Mouse (Mus musculus): ENCODE data around the gene Orai2. TPM values are rescaled to one million over a fixed set of nuclear protein-coding genes. Genes with fewer than 3 reads are reported as not detected.

The Orai2 gene
- polyA plus RNA-seq, 1 experiment from 2014 or later, result 1.3 TPM

DNA sequence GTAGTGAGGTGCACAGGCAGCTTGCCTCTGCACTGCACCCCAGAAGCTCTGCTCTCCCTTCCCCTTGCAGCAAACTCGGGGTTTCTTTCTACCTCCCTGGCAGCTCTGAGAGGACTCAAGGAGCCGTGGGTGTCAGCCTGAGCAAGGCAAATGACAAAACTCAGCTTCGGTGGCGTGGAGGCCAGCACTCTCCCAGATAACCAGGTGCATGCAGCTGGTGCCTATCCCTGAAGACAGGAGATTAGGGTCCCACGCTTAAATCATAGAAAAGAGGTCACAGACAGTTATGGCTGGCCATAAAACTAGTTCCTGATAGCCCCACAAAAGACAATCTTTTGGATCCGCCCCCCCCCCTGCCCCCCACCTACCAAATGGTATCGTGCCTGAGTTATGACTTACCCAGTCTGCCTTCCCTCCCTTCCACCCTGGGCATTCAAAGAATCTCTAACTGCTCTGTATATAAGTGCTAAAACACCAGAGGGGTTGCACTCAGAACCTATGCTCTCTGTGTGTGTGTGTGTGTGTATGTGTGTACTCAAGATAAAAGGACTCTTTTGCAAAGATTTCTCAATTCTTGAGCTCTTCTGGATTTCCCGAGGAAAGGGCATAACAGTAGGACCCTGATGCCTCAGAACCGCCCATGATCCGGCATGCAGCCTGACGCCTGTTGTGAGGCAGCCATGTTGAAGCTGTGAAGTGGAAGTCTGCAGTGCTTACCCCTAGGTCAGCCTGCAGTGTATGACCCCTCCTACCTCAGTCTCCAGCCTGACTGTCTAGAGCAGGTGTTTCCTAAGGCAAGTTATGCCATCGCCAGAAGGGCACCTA lies 25.7 kb downstream of the Orai2 start:
- WGBS, result 57% methylated on average over 12 of the region's 12 CpGs
- Histone ChIP-seq H3K4me3 (ENCODE audit: control insufficient read depth in 1 of 2, insufficient read depth in 1 of 2, low read depth in 1 of 2, low read length in 2 of 2) (no peak overlapping the region), H3K4me1 (ENCODE audit: control insufficient read depth in 2 of 2, insufficient read depth in 2 of 2, low read length in 2 of 2) (no peaks in the 10 kb centered on the region), H3K36me3 (ENCODE audit: control insufficient read depth, insufficient read depth, low read length) (peaks cover 25% of the 10 kb centered on the region), H3K9me3 (ENCODE audit: control insufficient read depth, low read length) (0 out of 2 replicates have a peak, but pooled peaks cover 9% of the 10 kb centered on the region), H3K9ac (ENCODE audit: low read length) (no peak overlapping the region), H3K27me3 (ENCODE audit: control insufficient read depth, insufficient read depth, low read length) (no peaks in the 10 kb centered on the region), H3K4me2 (ENCODE audit: low read length) (no peak overlapping the region), H3K27ac (replicated peaks in 1 of 2; ENCODE audit: control insufficient read depth in 1 of 2, insufficient read depth in 1 of 2, low read depth in 2 of 2, low read length in 2 of 2) (no peak overlapping the region)
- ATAC-seq (ENCODE audit: insufficient number of reproducible peaks, insufficient read depth, low FRiP score, low read depth), result no peak

DNA sequence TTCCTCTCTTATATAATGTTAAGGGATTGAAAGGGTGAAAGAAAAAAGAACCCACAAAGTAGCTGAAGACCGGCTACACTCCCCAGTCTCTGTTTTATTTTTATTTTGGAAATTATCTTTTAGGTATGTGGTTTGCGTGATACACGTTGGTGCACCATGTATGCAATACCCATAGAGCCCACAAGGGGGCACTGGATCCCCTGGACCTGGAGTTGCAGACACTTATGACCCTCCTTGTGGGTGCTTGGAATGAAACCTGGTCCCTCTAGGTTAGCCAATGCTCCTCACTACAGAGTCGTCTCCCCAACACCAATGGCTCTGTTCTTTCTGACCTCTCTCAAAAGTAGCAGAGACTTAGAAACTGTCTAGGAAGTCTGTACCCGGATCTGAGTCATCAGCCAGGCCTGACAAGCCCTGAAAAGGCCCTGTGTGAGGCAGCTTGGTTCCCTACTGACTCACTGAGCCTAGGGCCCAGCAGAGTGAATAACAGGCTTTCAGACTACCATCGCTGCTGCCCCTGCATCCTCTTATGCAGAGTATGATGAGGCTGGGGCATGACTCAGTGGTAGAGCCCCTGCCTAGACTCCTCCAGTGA lies 27.3 kb downstream of the Orai2 start:
- Histone ChIP-seq H3K36me3 (ENCODE audit: control insufficient read depth, insufficient read depth, low read length) (peaks cover 37% of the 10 kb centered on the region), H3K4me2 (ENCODE audit: low read length) (no peak overlapping the region), H3K4me1 (ENCODE audit: control insufficient read depth in 2 of 2, insufficient read depth in 2 of 2, low read length in 2 of 2) (no peaks in the 10 kb centered on the region), H3K27ac (replicated peaks in 1 of 2; ENCODE audit: control insufficient read depth in 1 of 2, insufficient read depth in 1 of 2, low read depth in 2 of 2, low read length in 2 of 2) (no peak overlapping the region), H3K4me3 (ENCODE audit: control insufficient read depth in 1 of 2, insufficient read depth in 1 of 2, low read depth in 1 of 2, low read length in 2 of 2) (no peak overlapping the region), H3K9ac (ENCODE audit: low read length) (no peak overlapping the region), H3K27me3 (ENCODE audit: control insufficient read depth, insufficient read depth, low read length) (no peaks in the 10 kb centered on the region), H3K9me3 (ENCODE audit: control insufficient read depth, low read length) (0 out of 2 replicates have a peak, but pooled peaks cover 9% of the 10 kb centered on the region)
- ATAC-seq (ENCODE audit: insufficient number of reproducible peaks, insufficient read depth, low FRiP score, low read depth), result no peak
- WGBS, result 83% methylated on average over 6 of the region's 6 CpGs

GRCm38 (mm10) chr5:136142746-136143145 lies 27.8 kb downstream of the Orai2 start:
- ATAC-seq (ENCODE audit: insufficient number of reproducible peaks, insufficient read depth, low FRiP score, low read depth), result no peak
- no peaks in the 10 kb centered on the region for H3K27me3 ChIP-seq (ENCODE audit: control insufficient read depth, insufficient read depth, low read length)
- H3K36me3 ChIP-seq (ENCODE audit: control insufficient read depth, insufficient read depth, low read length), result peaks cover 39% of the 10 kb centered on the region
- H3K4me3 ChIP-seq (ENCODE audit: control insufficient read depth in 1 of 2, insufficient read depth in 1 of 2, low read depth in 1 of 2, low read length in 2 of 2), result no peak overlapping the region
- H3K4me2 ChIP-seq (ENCODE audit: low read length), result no peak overlapping the region
- no peak overlapping the region for H3K9ac ChIP-seq (ENCODE audit: low read length)
- 0 out of 2 replicates have a peak, but pooled peaks cover 9% of the 10 kb centered on the region for H3K9me3 ChIP-seq (ENCODE audit: control insufficient read depth, low read length)
- 86% methylated on average over 5 of the region's 5 CpGs for WGBS
- no peaks in the 10 kb centered on the region for H3K4me1 ChIP-seq (ENCODE audit: control insufficient read depth in 2 of 2, insufficient read depth in 2 of 2, low read length in 2 of 2)
- no peak overlapping the region for H3K27ac ChIP-seq (replicated peaks in 1 of 2; ENCODE audit: control insufficient read depth in 1 of 2, insufficient read depth in 1 of 2, low read depth in 2 of 2, low read length in 2 of 2)

DNA sequence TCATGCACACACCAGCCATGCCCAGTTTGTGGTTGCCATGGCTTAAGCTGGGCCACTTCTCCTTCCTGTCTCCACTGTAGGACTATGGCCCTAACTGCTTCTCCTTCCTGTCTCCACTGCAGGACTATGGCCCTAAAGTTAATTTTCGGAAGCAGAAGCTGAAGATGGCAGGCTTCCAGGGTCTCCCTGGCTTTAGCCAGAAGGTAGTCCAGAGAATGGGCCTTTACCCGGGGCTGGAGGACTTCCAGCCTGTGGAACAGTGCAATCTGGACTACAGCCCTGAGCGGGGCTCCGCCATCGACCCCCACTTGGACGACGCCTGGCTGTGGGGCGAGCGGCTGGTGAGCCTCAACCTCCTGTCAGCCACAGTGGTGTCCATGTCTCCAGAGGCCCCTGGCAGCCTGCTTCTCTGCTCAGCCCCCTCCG lies 30.4 kb downstream of the Orai2 start:
- no peak for ATAC-seq (ENCODE audit: insufficient number of reproducible peaks, insufficient read depth, low FRiP score, low read depth)
- peaks cover 5 to 10% of the 10 kb centered on the region in 2 experiments for H3K4me1 ChIP-seq (ENCODE audit: control insufficient read depth in 2 of 2, insufficient read depth in 2 of 2, low read length in 2 of 2)
- 92% methylated on average over 10 of the region's 10 CpGs for WGBS

GRCm38 (mm10) chr5:136139393-136139792 lies 31.1 kb downstream of the Orai2 start:
- Histone ChIP-seq H3K4me2 (ENCODE audit: low read length) (no peak overlapping the region), H3K4me1 (ENCODE audit: control insufficient read depth in 2 of 2, insufficient read depth in 2 of 2, low read length in 2 of 2) (peaks cover 6 to 14% of the 10 kb centered on the region in 2 experiments), H3K36me3 (ENCODE audit: control insufficient read depth, insufficient read depth, low read length) (peaks cover 39% of the 10 kb centered on the region), H3K9me3 (ENCODE audit: control insufficient read depth, low read length) (0 out of 2 replicates have a peak, but pooled peaks cover 9% of the 10 kb centered on the region), H3K9ac (ENCODE audit: low read length) (no peak overlapping the region), H3K27me3 (ENCODE audit: control insufficient read depth, insufficient read depth, low read length) (no peaks in the 10 kb centered on the region), H3K4me3 (ENCODE audit: control insufficient read depth in 1 of 2, insufficient read depth in 1 of 2, low read depth in 1 of 2, low read length in 2 of 2) (no peak overlapping the region), H3K27ac (replicated peaks in 1 of 2; ENCODE audit: control insufficient read depth in 1 of 2, insufficient read depth in 1 of 2, low read depth in 2 of 2, low read length in 2 of 2) (no peak overlapping the region)
- WGBS, result 90% methylated on average over 13 of the region's 13 CpGs
- ATAC-seq (ENCODE audit: insufficient number of reproducible peaks, insufficient read depth, low FRiP score, low read depth), result no peak

More for the DNA sequence above, 30.4 kb downstream of the Orai2 start:
- Histone ChIP-seq H3K4me3 (ENCODE audit: control insufficient read depth in 1 of 2, insufficient read depth in 1 of 2, low read depth in 1 of 2, low read length in 2 of 2) (no peak overlapping the region), H3K4me2 (ENCODE audit: low read length) (no peak overlapping the region), H3K36me3 (ENCODE audit: control insufficient read depth, insufficient read depth, low read length) (peaks cover 39% of the 10 kb centered on the region), H3K9me3 (ENCODE audit: control insufficient read depth, low read length) (0 out of 2 replicates have a peak, but pooled peaks cover 9% of the 10 kb centered on the region), H3K27ac (replicated peaks in 1 of 2; ENCODE audit: control insufficient read depth in 1 of 2, insufficient read depth in 1 of 2, low read depth in 2 of 2, low read length in 2 of 2) (no peak overlapping the region), H3K27me3 (ENCODE audit: control insufficient read depth, insufficient read depth, low read length) (no peaks in the 10 kb centered on the region), H3K9ac (ENCODE audit: low read length) (no peak overlapping the region)

- peaks cover 46% of the 10 kb centered on the region for H3K36me3 ChIP-seq (ENCODE audit: control insufficient read depth, insufficient read depth, low read length)
- H3K27me3 ChIP-seq (ENCODE audit: control insufficient read depth, insufficient read depth, low read length), result no peaks in the 10 kb centered on the region
- H3K27ac ChIP-seq (replicated peaks in 1 of 2; ENCODE audit: control insufficient read depth in 1 of 2, insufficient read depth in 1 of 2, low read depth in 2 of 2, low read length in 2 of 2), result no peak overlapping the region
- no peak overlapping the region for H3K4me3 ChIP-seq (ENCODE audit: control insufficient read depth in 1 of 2, insufficient read depth in 1 of 2, low read depth in 1 of 2, low read length in 2 of 2)
- no peak overlapping the region for H3K4me2 ChIP-seq (ENCODE audit: low read length)
- H3K4me1 ChIP-seq (ENCODE audit: control insufficient read depth in 2 of 2, insufficient read depth in 2 of 2, low read length in 2 of 2), result peaks cover 6 to 14% of the 10 kb centered on the region in 2 experiments
- WGBS, result 75% methylated on average over 13 of the region's 13 CpGs
- H3K9me3 ChIP-seq (ENCODE audit: control insufficient read depth, low read length), result 0 out of 2 replicates have a peak, but pooled peaks cover 4% of the 10 kb centered on the region
- no peak overlapping the region for H3K9ac ChIP-seq (ENCODE audit: low read length)
- no peak for ATAC-seq (ENCODE audit: insufficient number of reproducible peaks, insufficient read depth, low FRiP score, low read depth)
Observed at GRCm38 (mm10) chr5:136137658-136138274, 32.7 kb downstream of the Orai2 start.

- Histone ChIP-seq H3K4me3 (ENCODE audit: control insufficient read depth in 1 of 2, insufficient read depth in 1 of 2, low read depth in 1 of 2, low read length in 2 of 2) (peak overlapping the region; percentile 82 to 85), H3K9me3 (ENCODE audit: control insufficient read depth, low read length) (no peaks in the 10 kb centered on the region), H3K9ac (ENCODE audit: low read length) (peak overlapping the region; percentile 88), H3K27me3 (ENCODE audit: control insufficient read depth, insufficient read depth, low read length) (no peaks in the 10 kb centered on the region), H3K27ac (replicated peaks in 1 of 2; ENCODE audit: control insufficient read depth in 1 of 2, insufficient read depth in 1 of 2, low read depth in 2 of 2, low read length in 2 of 2) (peak overlapping the region; percentile 14 to 64; a peak in 2 of 4 replicates), H3K4me1 (ENCODE audit: control insufficient read depth in 2 of 2, insufficient read depth in 2 of 2, low read length in 2 of 2) (peaks cover 6 to 14% of the 10 kb centered on the region in 2 experiments), H3K4me2 (ENCODE audit: low read length) (peak overlapping the region; percentile 78), H3K36me3 (ENCODE audit: control insufficient read depth, insufficient read depth, low read length) (peaks cover 49% of the 10 kb centered on the region)
- ATAC-seq (ENCODE audit: insufficient number of reproducible peaks, insufficient read depth, low FRiP score, low read depth), result no peak
- 3% methylated on average over 20 of the region's 20 CpGs for WGBS
Observed at GRCm38 (mm10) chr5:136136292-136136990, 34.1 kb downstream of the Orai2 start.
